Mouse (Mus musculus) neural tube, embryonic 11.5 days (tissue): ENCODE measurements around the gene Lrrc4c. TPM values are rescaled to one million over a fixed set of nuclear protein-coding genes. Genes with fewer than 3 reads are reported as not detected.
A peak's percentile ranks its signal among the peaks of the same experiment; 100 is the strongest.

Experiments used
- ATAC-seq: fragments of 200-750 bp; cut with Nextera tagmentation; 2 replicates; pipeline ENCODE4 v1.8.0; 2017; ENCODE audit warnings: moderate number of reproducible peaks, mild to moderate bottlenecking, moderate TSS enrichment, moderate library complexity; ENCODE audit not compliant: insufficient read depth, low FRiP score, low TSS enrichment
- DNase-seq: peaks from one replicate; pipeline ENCODE4 v3.0.0-alpha.2; 2015; ENCODE audit warnings: low spot score
- H3K27ac ChIP-seq: fragments of 300-500 bp; sonication (generic); 2 replicates; pipeline ENCODE4 v1.5.1; 2014; ENCODE audit warnings: low read depth, mild to moderate bottlenecking, low read length
- H3K27me3 ChIP-seq: fragments of 300-500 bp; sonication (generic); 2 replicates; pipeline ENCODE4 v1.6.1; 2014; ENCODE audit warnings: mild to moderate bottlenecking, low read length, mixed read lengths; ENCODE audit not compliant: control insufficient read depth, insufficient read depth
- H3K36me3 ChIP-seq: fragments of 300-500 bp; sonication (generic); 2 replicates; pipeline ENCODE4 v1.6.1; 2014; ENCODE audit warnings: mild to moderate bottlenecking, low read length, moderate library complexity, mixed read lengths; ENCODE audit not compliant: control insufficient read depth, insufficient read depth
- H3K4me1 ChIP-seq: fragments of 300-500 bp; sonication (generic); 2 replicates; pipeline ENCODE4 v1.6.1; 2014; ENCODE audit warnings: low read length, mixed read lengths; ENCODE audit not compliant: control insufficient read depth, insufficient read depth
- H3K4me2 ChIP-seq: fragments of 300-500 bp; sonication (generic); 2 replicates; pipeline ENCODE4 v1.6.1; 2014; ENCODE audit warnings: low read depth, mild to moderate bottlenecking, moderate library complexity
- H3K4me3 ChIP-seq: fragments of 300-500 bp; sonication (generic); 2 replicates; pipeline ENCODE4 v1.5.1; 2014; ENCODE audit warnings: low read depth, low read length
- H3K9ac ChIP-seq: fragments of 300-500 bp; sonication (generic); 2 replicates; pipeline ENCODE4 v1.6.1; 2014; ENCODE audit warnings: mild to moderate bottlenecking, low read length
- H3K9me3 ChIP-seq: fragments of 300-500 bp; sonication (generic); 2 replicates; pipeline ENCODE4 v1.6.1; 2016; ENCODE audit warnings: low read length; ENCODE audit not compliant: control insufficient read depth
- WGBS: fragments of 180-500 bp; shearing (Covaris S2); extraction: QIAGEN DNeasy Blood & Tissue Kit; methylation state at CpG from one replicate; pipeline ENCODE4 v1.1.7; 2014; 5-methylcytosine and 5-hydroxymethylcytosine counted together
- polyA plus RNA-seq: library from polyadenylated mRNA; unstranded; fragments of >200 nt; fragmentation: Nextera tagmentation; extraction: Ambion mirVana; gene quantifications from 2 replicates; pipeline ENCODE4 v1.2.1, GENCODE M21; 2014

The Lrrc4c gene
- polyA plus RNA-seq, 1 experiment from 2014 or later, result 4.5 TPM

GRCm38 (mm10) chr2:96499116-96499882 lies 181.3 kb downstream of the Lrrc4c start:
- DNase-seq (no peak), ATAC-seq (no peak)
- no peak overlapping the region for H3K9ac ChIP-seq
- H3K27ac ChIP-seq, result no peak overlapping the region
- H3K9me3 ChIP-seq, result no peaks in the 10 kb centered on the region
- no peaks in the 10 kb centered on the region for H3K27me3 ChIP-seq
- H3K4me2 ChIP-seq, result no peak overlapping the region
- H3K36me3 ChIP-seq, result no peaks in the 10 kb centered on the region
- 67% methylated on average over 3 of the region's 3 CpGs for WGBS
- H3K4me1 ChIP-seq, result no peaks in the 10 kb centered on the region
- no peak overlapping the region for H3K4me3 ChIP-seq

GRCm38 (mm10) chr2:96504140-96504539 lies 186.2 kb downstream of the Lrrc4c start:
- no peaks in the 10 kb centered on the region for H3K27me3 ChIP-seq
- 67% methylated on average over 6 of the region's 6 CpGs for WGBS
- H3K27ac ChIP-seq, result no peak overlapping the region
- H3K9ac ChIP-seq, result no peak overlapping the region
- peak; percentile 58 for ATAC-seq
- no peak overlapping the region for H3K4me3 ChIP-seq
- no peaks in the 10 kb centered on the region for H3K36me3 ChIP-seq
- H3K4me1 ChIP-seq, result no peaks in the 10 kb centered on the region
- no peak overlapping the region for H3K4me2 ChIP-seq
- peak; percentile 9 for DNase-seq
- no peaks in the 10 kb centered on the region for H3K9me3 ChIP-seq

- H3K9ac ChIP-seq, result no peak overlapping the region
- H3K4me2 ChIP-seq, result no peak overlapping the region
- DNase-seq, result no peak
- no peaks in the 10 kb centered on the region for H3K4me1 ChIP-seq
- ATAC-seq, result no peak
- H3K36me3 ChIP-seq, result no peaks in the 10 kb centered on the region
- H3K27me3 ChIP-seq, result no peaks in the 10 kb centered on the region
- no peaks in the 10 kb centered on the region for H3K9me3 ChIP-seq
- no peak overlapping the region for H3K27ac ChIP-seq
- H3K4me3 ChIP-seq, result no peak overlapping the region
- 96% methylated on average over 1 of the region's 1 CpGs for WGBS
Observed at GRCm38 (mm10) chr2:96505641-96506040, 187.7 kb downstream of the Lrrc4c start.

- Histone ChIP-seq H3K27ac (no peak overlapping the region), H3K36me3 (no peaks in the 10 kb centered on the region), H3K4me2 (no peak overlapping the region), H3K4me3 (no peak overlapping the region), H3K9ac (no peak overlapping the region), H3K27me3 (no peaks in the 10 kb centered on the region), H3K9me3 (no peaks in the 10 kb centered on the region), H3K4me1 (no peaks in the 10 kb centered on the region)
- 70% methylated on average over 1 of the region's 1 CpGs for WGBS
- no peak for DNase-seq
- ATAC-seq, result no peak
Observed at GRCm38 (mm10) chr2:96508991-96509390, 191.0 kb downstream of the Lrrc4c start.

GRCm38 (mm10) chr2:96537469-96537868 lies 219.5 kb downstream of the Lrrc4c start:
- no peak for ATAC-seq
- WGBS, result 88% methylated on average over 3 of the region's 3 CpGs

GRCm38 (mm10) chr2:96547171-96547570 lies 229.2 kb downstream of the Lrrc4c start:
- ATAC-seq, result no peak
- 88% methylated on average over 1 of the region's 1 CpGs for WGBS
- Histone ChIP-seq H3K4me3 (no peak overlapping the region), H3K27me3 (no peaks in the 10 kb centered on the region), H3K9me3 (no peaks in the 10 kb centered on the region), H3K27ac (no peak overlapping the region), H3K4me2 (no peak overlapping the region), H3K4me1 (no peaks in the 10 kb centered on the region), H3K9ac (no peak overlapping the region), H3K36me3 (no peaks in the 10 kb centered on the region)
- DNase-seq, result no peak

More at GRCm38 (mm10) chr2:96537469-96537868, 219.5 kb downstream of the Lrrc4c start:
- no peaks in the 10 kb centered on the region for H3K4me1 ChIP-seq
- H3K9me3 ChIP-seq, result no peaks in the 10 kb centered on the region
- H3K4me3 ChIP-seq, result no peak overlapping the region
- no peak overlapping the region for H3K9ac ChIP-seq
- no peaks in the 10 kb centered on the region for H3K36me3 ChIP-seq
- H3K27me3 ChIP-seq, result no peaks in the 10 kb centered on the region
- H3K4me2 ChIP-seq, result no peak overlapping the region
- H3K27ac ChIP-seq, result no peak overlapping the region
- DNase-seq, result no peak

- WGBS, result 92% methylated on average over 2 of the region's 2 CpGs
- ATAC-seq (no peak), DNase-seq (no peak)
- Histone ChIP-seq H3K27ac (no peak overlapping the region), H3K4me2 (no peak overlapping the region), H3K27me3 (no peaks in the 10 kb centered on the region), H3K9ac (no peak overlapping the region), H3K4me1 (no peaks in the 10 kb centered on the region), H3K4me3 (no peak overlapping the region), H3K9me3 (no peaks in the 10 kb centered on the region), H3K36me3 (no peaks in the 10 kb centered on the region)
Observed at GRCm38 (mm10) chr2:96573755-96574154, 255.8 kb downstream of the Lrrc4c start.

GRCm38 (mm10) chr2:96577701-96578100 lies 259.7 kb downstream of the Lrrc4c start:
- H3K36me3 ChIP-seq, result no peaks in the 10 kb centered on the region
- H3K4me2 ChIP-seq, result no peak overlapping the region
- no peak for DNase-seq
- no peaks in the 10 kb centered on the region for H3K4me1 ChIP-seq
- H3K9me3 ChIP-seq, result no peaks in the 10 kb centered on the region
- H3K27me3 ChIP-seq, result no peaks in the 10 kb centered on the region
- H3K27ac ChIP-seq, result no peak overlapping the region
- H3K4me3 ChIP-seq, result no peak overlapping the region
- H3K9ac ChIP-seq, result no peak overlapping the region
- no peak for ATAC-seq
- WGBS, result 87% methylated on average over 8 of the region's 8 CpGs

- Histone ChIP-seq H3K27ac (no peak overlapping the region), H3K36me3 (no peaks in the 10 kb centered on the region), H3K9ac (no peak overlapping the region), H3K9me3 (no peaks in the 10 kb centered on the region), H3K4me1 (no peaks in the 10 kb centered on the region), H3K4me2 (no peak overlapping the region), H3K4me3 (no peak overlapping the region), H3K27me3 (no peaks in the 10 kb centered on the region)
- DNase-seq (no peak), ATAC-seq (no peak)
- 86% methylated on average over 1 of the region's 1 CpGs for WGBS
Observed at GRCm38 (mm10) chr2:96580136-96580733, 262.3 kb downstream of the Lrrc4c start.
